Mouse (Mus musculus): ENCODE measurements around the gene Cpne4. TPM values are rescaled to one million over a fixed set of nuclear protein-coding genes. Genes with fewer than 3 reads are reported as not detected.

The Cpne4 gene
- polyA plus RNA-seq, 1 experiment: not detected

- Histone ChIP-seq H3K4me1 (ENCODE audit: control insufficient read depth) (no peaks in the 10 kb centered on the region), H3K9me3 (ENCODE audit: control insufficient read depth, low read length) (peaks cover 12% of the 10 kb centered on the region), H3K27me3 (ENCODE audit: control insufficient read depth) (no peaks in the 10 kb centered on the region), H3K36me3 (ENCODE audit: control insufficient read depth) (no peaks in the 10 kb centered on the region), H3K4me3 (replicated peaks) (no peak overlapping the region)
- TF ChIP-seq GATA1 (IDR thresholded peaks at IDR 0.05; ENCODE audit: low read length) (no peak), TAL1 (IDR thresholded peaks at IDR 0.05; ENCODE audit: low read length) (no peak)
Measured at GRCm38 (mm10) chr9:105028311-105028710, 481.2 kb downstream of the Cpne4 start.

GRCm38 (mm10) chr9:105032572-105032971 is 485.5 kb downstream of the Cpne4 start:
- Histone ChIP-seq H3K27me3 (ENCODE audit: control insufficient read depth) (no peaks in the 10 kb centered on the region), H3K4me1 (ENCODE audit: control insufficient read depth) (no peaks in the 10 kb centered on the region), H3K4me3 (replicated peaks) (no peak overlapping the region), H3K36me3 (ENCODE audit: control insufficient read depth) (no peaks in the 10 kb centered on the region), H3K9me3 (ENCODE audit: control insufficient read depth, low read length) (peaks cover 5% of the 10 kb centered on the region)
- TF ChIP-seq GATA1 (IDR thresholded peaks at IDR 0.05; ENCODE audit: low read length) (no peak), TAL1 (IDR thresholded peaks at IDR 0.05; ENCODE audit: low read length) (no peak)

- H3K4me1 ChIP-seq (ENCODE audit: control insufficient read depth): no peaks in the 10 kb centered on the region
- no peaks in the 10 kb centered on the region for H3K36me3 ChIP-seq (ENCODE audit: control insufficient read depth)
- no peak overlapping the region for H3K4me3 ChIP-seq (replicated peaks)
- H3K9me3 ChIP-seq (ENCODE audit: control insufficient read depth, low read length): peaks cover 5% of the 10 kb centered on the region
- no peaks in the 10 kb centered on the region for H3K27me3 ChIP-seq (ENCODE audit: control insufficient read depth)
- TF ChIP-seq GATA1 (IDR thresholded peaks at IDR 0.05; ENCODE audit: low read length) (no peak), TAL1 (IDR thresholded peaks at IDR 0.05; ENCODE audit: low read length) (no peak)
Measured at GRCm38 (mm10) chr9:105033641-105034040, 486.6 kb downstream of the Cpne4 start.

GRCm38 (mm10) chr9:105037847-105038246 is 490.8 kb downstream of the Cpne4 start:
- Histone ChIP-seq H3K4me3 (replicated peaks) (no peak overlapping the region), H3K9me3 (ENCODE audit: control insufficient read depth, low read length) (no peaks in the 10 kb centered on the region), H3K27me3 (ENCODE audit: control insufficient read depth) (no peaks in the 10 kb centered on the region), H3K4me1 (ENCODE audit: control insufficient read depth) (no peaks in the 10 kb centered on the region), H3K36me3 (ENCODE audit: control insufficient read depth) (no peaks in the 10 kb centered on the region)
- TF ChIP-seq TAL1 (IDR thresholded peaks at IDR 0.05; ENCODE audit: low read length) (no peak), GATA1 (IDR thresholded peaks at IDR 0.05; ENCODE audit: low read length) (no peak)

- Histone ChIP-seq H3K4me1 (ENCODE audit: control insufficient read depth) (no peaks in the 10 kb centered on the region), H3K9me3 (ENCODE audit: control insufficient read depth, low read length) (no peaks in the 10 kb centered on the region), H3K27me3 (ENCODE audit: control insufficient read depth) (no peaks in the 10 kb centered on the region), H3K4me3 (replicated peaks) (no peak overlapping the region), H3K36me3 (ENCODE audit: control insufficient read depth) (no peaks in the 10 kb centered on the region)
- TF ChIP-seq TAL1 (IDR thresholded peaks at IDR 0.05; ENCODE audit: low read length): no peak
- TF ChIP-seq GATA1 (IDR thresholded peaks at IDR 0.05; ENCODE audit: low read length): no peak
Measured at GRCm38 (mm10) chr9:105046014-105046413, 498.9 kb downstream of the Cpne4 start.

- H3K4me1 ChIP-seq (ENCODE audit: control insufficient read depth): peaks cover 3% of the 10 kb centered on the region; the same call in 1 of the 2 replicates
- TF ChIP-seq GATA1 (IDR thresholded peaks at IDR 0.05; ENCODE audit: low read length) (no peak), TAL1 (IDR thresholded peaks at IDR 0.05; ENCODE audit: low read length) (no peak)
- H3K9me3 ChIP-seq (ENCODE audit: control insufficient read depth, low read length): no peaks in the 10 kb centered on the region
- H3K27me3 ChIP-seq (ENCODE audit: control insufficient read depth): no peaks in the 10 kb centered on the region
- no peaks in the 10 kb centered on the region for H3K36me3 ChIP-seq (ENCODE audit: control insufficient read depth)
- no peak overlapping the region for H3K4me3 ChIP-seq (replicated peaks)
Measured at GRCm38 (mm10) chr9:105048351-105048750, 501.3 kb downstream of the Cpne4 start.

GRCm38 (mm10) chr9:105049636-105050035 is 502.6 kb downstream of the Cpne4 start:
- Histone ChIP-seq H3K9me3 (ENCODE audit: control insufficient read depth, low read length) (no peaks in the 10 kb centered on the region), H3K36me3 (ENCODE audit: control insufficient read depth) (no peaks in the 10 kb centered on the region; the same call in 1 of the 2 replicates), H3K4me1 (ENCODE audit: control insufficient read depth) (peaks cover 10% of the 10 kb centered on the region), H3K27me3 (ENCODE audit: control insufficient read depth) (no peaks in the 10 kb centered on the region), H3K4me3 (replicated peaks) (no peak overlapping the region)
- no peak for TF ChIP-seq TAL1 (IDR thresholded peaks at IDR 0.05; ENCODE audit: low read length)
- no peak for TF ChIP-seq GATA1 (IDR thresholded peaks at IDR 0.05; ENCODE audit: low read length)

GRCm38 (mm10) chr9:105050257-105050656 is 503.2 kb downstream of the Cpne4 start:
- no peak overlapping the region for H3K4me3 ChIP-seq (replicated peaks)
- peaks cover 4% of the 10 kb centered on the region for H3K36me3 ChIP-seq (ENCODE audit: control insufficient read depth)
- no peaks in the 10 kb centered on the region for H3K9me3 ChIP-seq (ENCODE audit: control insufficient read depth, low read length)
- TF ChIP-seq TAL1 (IDR thresholded peaks at IDR 0.05; ENCODE audit: low read length) (no peak), GATA1 (IDR thresholded peaks at IDR 0.05; ENCODE audit: low read length) (no peak)
- peaks cover 10% of the 10 kb centered on the region for H3K4me1 ChIP-seq (ENCODE audit: control insufficient read depth)
- H3K27me3 ChIP-seq (ENCODE audit: control insufficient read depth): no peaks in the 10 kb centered on the region

- TF ChIP-seq TAL1 (IDR thresholded peaks at IDR 0.05; ENCODE audit: low read length) (no peak), GATA1 (IDR thresholded peaks at IDR 0.05; ENCODE audit: low read length) (no peak)
Measured at GRCm38 (mm10) chr9:105053147-105053557, 506.1 kb downstream of the Cpne4 start, which contains the start of gene Mrpl3. Gene Mrpl3, plus strand, starts transcription at chr9:105053239.

GRCm38 (mm10) chr9:105053812-105054211 is 506.7 kb downstream of the Cpne4 start:
- no peaks in the 10 kb centered on the region for H3K27me3 ChIP-seq (ENCODE audit: control insufficient read depth)
- H3K4me1 ChIP-seq (ENCODE audit: control insufficient read depth): peaks cover 10% of the 10 kb centered on the region
- peaks cover 37% of the 10 kb centered on the region for H3K36me3 ChIP-seq (ENCODE audit: control insufficient read depth)
- no peak for TF ChIP-seq GATA1 (IDR thresholded peaks at IDR 0.05; ENCODE audit: low read length)
- TF ChIP-seq TAL1 (IDR thresholded peaks at IDR 0.05; ENCODE audit: low read length): no peak
- H3K4me3 ChIP-seq (replicated peaks): peak overlapping the region; percentile 77
- no peaks in the 10 kb centered on the region for H3K9me3 ChIP-seq (ENCODE audit: control insufficient read depth, low read length)

More at GRCm38 (mm10) chr9:105053147-105053557, 506.1 kb downstream of the Cpne4 start, which contains the start of gene Mrpl3:
- Histone ChIP-seq H3K27me3 (ENCODE audit: control insufficient read depth) (no peaks in the 10 kb centered on the region), H3K4me3 (replicated peaks) (peak within 1 kb of the TSS; percentile 77), H3K4me1 (ENCODE audit: control insufficient read depth) (peaks cover 10% of the 10 kb centered on the region), H3K9me3 (ENCODE audit: control insufficient read depth, low read length) (no peaks in the 10 kb centered on the region), H3K36me3 (ENCODE audit: control insufficient read depth) (peaks cover 31% of the 10 kb centered on the region)
